ENCODE assay signal across 16 mouse cellular contexts in genomic region chr11:57708174-57709154, GRCm38 (mm10).
DNase-seq lines count a peak whose midpoint lies in the region; ATAC-seq and TF ChIP-seq lines count a peak whose summit lies in the region.
"Had no signal": no experiment of that assay in that cellular context is flagged by ENCODE, and none has a peak within 500 bp of the region (broad histone marks: within the 10 kb centered on the region; RNA-seq: fewer than 3 reads in every experiment).

No protein-coding gene starts in this region.

- H3K27ac ChIP-seq in liver, adult 2 months (replicated peaks; ENCODE audit: insufficient read depth, low read depth, low read length): no peak overlapping the region
- H3K27ac ChIP-seq in liver, embryonic 11.5 days (ENCODE audit: low read depth, low read length): no peak overlapping the region
- peak overlapping the region; percentile 62 for H3K27ac ChIP-seq in embryonic facial prominence, embryonic 13.5 days
- no peak overlapping the region for H3K27ac ChIP-seq in kidney, adult 2 months (ENCODE audit: insufficient read depth, low read depth, low read length)
- peak overlapping the region; percentile 57 for H3K27ac ChIP-seq in olfactory bulb, adult 2 months (ENCODE audit: insufficient read depth, low read depth, low read length)
- H3K27ac ChIP-seq in heart, embryonic 12.5 days (ENCODE audit: poor library complexity, severe bottlenecking): no peak overlapping the region
- H3K27ac ChIP-seq: heart, embryonic 15.5 days; hindbrain, embryonic 15.5 days; midbrain, embryonic 13.5 days had no signal

- intact Hi-C loops in left cerebral cortex, postnatal 10 days (cut with DNase I): no loop called here

- no peak for ATAC-seq in liver, embryonic 11.5 days (replicated peaks; ENCODE audit: low FRiP score)
- ATAC-seq in embryonic facial prominence, embryonic 13.5 days (ENCODE audit: insufficient number of reproducible peaks, insufficient read depth, low FRiP score, low TSS enrichment, low read depth): no peak
- ATAC-seq in heart, embryonic 12.5 days (ENCODE audit: insufficient number of reproducible peaks, low FRiP score): no peak
- ATAC-seq: forebrain, embryonic 14.5 days; lung, postnatal 0 days; midbrain, embryonic 13.5 days had no signal

- TF ChIP-seq CTCF in liver, adult 2 months (IDR thresholded peaks at IDR 0.05; ENCODE audit: low read depth, low read length): no peak
- TF ChIP-seq CTCF in kidney, adult 2 months (conservative IDR thresholded peaks at IDR 0.05; ENCODE audit: insufficient read depth, insufficient read length, low read depth, low read length): no peak
- TF ChIP-seq CTCF in olfactory bulb, adult 2 months (IDR thresholded peaks at IDR 0.05; ENCODE audit: insufficient read depth, low read depth, low read length): no peak

- H3K4me1 ChIP-seq in liver, adult 2 months (ENCODE audit: control insufficient read depth, insufficient read depth, low read length): peaks cover 3% of the 10 kb centered on the region
- H3K4me1 ChIP-seq in liver, embryonic 11.5 days (replicated peaks; ENCODE audit: control insufficient read depth, insufficient read depth, low read length): peaks cover 10% of the 10 kb centered on the region
- H3K4me1 ChIP-seq in embryonic facial prominence, embryonic 13.5 days: peaks cover 16% of the 10 kb centered on the region
- H3K4me1 ChIP-seq in kidney, adult 2 months (ENCODE audit: control insufficient read depth, insufficient read depth, low read length): no peaks in the 10 kb centered on the region
- peaks cover 33% of the 10 kb centered on the region for H3K4me1 ChIP-seq in olfactory bulb, adult 2 months (ENCODE audit: control insufficient read depth, insufficient read depth, low read length)
- 0 out of 2 replicates have a peak, but pooled peaks cover 7% of the 10 kb centered on the region for H3K4me1 ChIP-seq in heart, embryonic 12.5 days (replicated peaks)
- H3K4me1 ChIP-seq: heart, embryonic 15.5 days had no signal

- no peak for TF ChIP-seq POLR2A in liver, adult 2 months (IDR thresholded peaks at IDR 0.05; ENCODE audit: extremely low read depth, insufficient read depth, low read length)
- TF ChIP-seq POLR2A in kidney, adult 2 months (IDR thresholded peaks at IDR 0.05; ENCODE audit: low read depth, low read length): no peak
- no peak for TF ChIP-seq POLR2A in olfactory bulb, adult 2 months (IDR thresholded peaks at IDR 0.05; ENCODE audit: insufficient read depth, low read depth, low read length)

- H3K27me3 ChIP-seq in liver, adult 2 months (ENCODE audit: control insufficient read depth, insufficient read depth, low read length): no peaks in the 10 kb centered on the region
- H3K27me3 ChIP-seq in liver, embryonic 11.5 days (replicated peaks; ENCODE audit: control insufficient read depth, insufficient read depth, low read length): no peaks in the 10 kb centered on the region
- H3K27me3 ChIP-seq in embryonic facial prominence, embryonic 13.5 days: no peaks in the 10 kb centered on the region
- H3K27me3 ChIP-seq in kidney, adult 2 months (replicated peaks; ENCODE audit: control insufficient read depth, insufficient read depth, low read length): no peaks in the 10 kb centered on the region
- H3K27me3 ChIP-seq in heart, embryonic 12.5 days (replicated peaks): no peaks in the 10 kb centered on the region
- H3K27me3 ChIP-seq: heart, embryonic 15.5 days; hindbrain, embryonic 15.5 days; midbrain, embryonic 13.5 days had no signal

- 59% methylated on average over 22 of the region's 22 CpGs for WGBS in liver, adult 2 months
- WGBS in liver, embryonic 11.5 days: 75% methylated on average over 22 of the region's 22 CpGs
- WGBS in embryonic facial prominence, embryonic 13.5 days: 75% methylated on average over 22 of the region's 22 CpGs
- 43% methylated on average over 22 of the region's 22 CpGs for WGBS in kidney, adult 2 months
- 34% methylated on average over 22 of the region's 22 CpGs for WGBS in olfactory bulb, adult 2 months
- WGBS in heart, embryonic 12.5 days: 77% methylated on average over 22 of the region's 22 CpGs

- H3K4me2 ChIP-seq in liver, embryonic 11.5 days: no peak overlapping the region
- H3K4me2 ChIP-seq in embryonic facial prominence, embryonic 13.5 days: no peak overlapping the region
- H3K4me2 ChIP-seq in heart, embryonic 12.5 days: no peak overlapping the region
- H3K4me2 ChIP-seq: heart, embryonic 15.5 days; hindbrain, embryonic 15.5 days; midbrain, embryonic 13.5 days had no signal

- peak; percentile 19 for DNase-seq in liver, adult 2 months (ENCODE audit: extremely low read depth, low read depth, low spot score)
- no peak for DNase-seq in liver, embryonic 11.5 days (ENCODE audit: low spot score)
- peak; percentile 78 for DNase-seq in kidney, adult 2 months
- no peak for DNase-seq in left cerebral cortex, postnatal 10 days (ENCODE audit: extremely low spot score in 1 of 2, low spot score in 2 of 2)
- DNase-seq in MN1 (ENCODE audit: low spot score): no peak
- DNase-seq: cerebellum, postnatal 10 days; gastrocnemius, postnatal 14 days; left cerebral cortex, postnatal 4 days had no signal

- no peak overlapping the region for H3K9ac ChIP-seq in liver, adult 2 months (ENCODE audit: low read depth, low read length)
- H3K9ac ChIP-seq in liver, embryonic 11.5 days (ENCODE audit: low read depth, low read length): no peak overlapping the region
- H3K9ac ChIP-seq in embryonic facial prominence, embryonic 13.5 days: no peak overlapping the region
- no peak overlapping the region for H3K9ac ChIP-seq in heart, embryonic 12.5 days
- H3K9ac ChIP-seq: heart, embryonic 15.5 days; hindbrain, embryonic 15.5 days; midbrain, embryonic 13.5 days had no signal

- H3K9me3 ChIP-seq in liver, embryonic 11.5 days (ENCODE audit: control insufficient read depth, low read length): peaks cover 5% of the 10 kb centered on the region
- H3K9me3 ChIP-seq in embryonic facial prominence, embryonic 13.5 days: peaks cover 3% of the 10 kb centered on the region; the same call in 1 of the 2 replicates
- peaks cover 13% of the 10 kb centered on the region for H3K9me3 ChIP-seq in heart, embryonic 12.5 days (replicated peaks)
- H3K9me3 ChIP-seq: heart, embryonic 15.5 days; hindbrain, embryonic 15.5 days; midbrain, embryonic 13.5 days had no signal

- H3K36me3 ChIP-seq in liver, adult 2 months (ENCODE audit: control insufficient read depth, insufficient read depth, low read length): no peaks in the 10 kb centered on the region
- H3K36me3 ChIP-seq in liver, embryonic 11.5 days (ENCODE audit: control insufficient read depth, insufficient read depth, low read length): no peaks in the 10 kb centered on the region
- peaks cover 14% of the 10 kb centered on the region for H3K36me3 ChIP-seq in embryonic facial prominence, embryonic 13.5 days
- H3K36me3 ChIP-seq in kidney, adult 2 months (ENCODE audit: control insufficient read depth, insufficient read depth, low read length): no peaks in the 10 kb centered on the region
- peaks cover 10% of the 10 kb centered on the region for H3K36me3 ChIP-seq in heart, embryonic 12.5 days
- H3K36me3 ChIP-seq: heart, embryonic 15.5 days; hindbrain, embryonic 15.5 days had no signal

- H3K4me3 ChIP-seq in liver, adult 2 months (ENCODE audit: insufficient read depth, low read depth, low read length): no peak overlapping the region
- H3K4me3 ChIP-seq in liver, embryonic 11.5 days (ENCODE audit: low read depth, low read length): no peak overlapping the region
- H3K4me3 ChIP-seq in embryonic facial prominence, embryonic 13.5 days: no peak overlapping the region
- no peak overlapping the region for H3K4me3 ChIP-seq in kidney, adult 2 months (ENCODE audit: insufficient read depth, low read depth, low read length)
- H3K4me3 ChIP-seq in olfactory bulb, adult 2 months (ENCODE audit: insufficient read depth, low read depth, low read length): no peak overlapping the region
- no peak overlapping the region for H3K4me3 ChIP-seq in heart, embryonic 12.5 days
- H3K4me3 ChIP-seq: heart, embryonic 15.5 days; hindbrain, embryonic 15.5 days; midbrain, embryonic 13.5 days had no signal

- no peaks in the 10 kb centered on the region for H3K79me2 ChIP-seq in liver, adult 2 months (ENCODE audit: control insufficient read depth, insufficient read depth, low read length)

Comparison
In these comparisons a context has a peak if more than half of its experiments do, and no peak if none do; other contexts are left out.
1. DNase-seq: peak in liver, adult 2 months (single experiment) and kidney, adult 2 months (single experiment); none in liver, embryonic 11.5 days (single experiment), left cerebral cortex, postnatal 10 days (0 of 2) and MN1 (single experiment).
2. H3K27ac ChIP-seq: peak in embryonic facial prominence, embryonic 13.5 days (single experiment) and olfactory bulb, adult 2 months (single experiment); none in liver, adult 2 months (single experiment), liver, embryonic 11.5 days (single experiment), kidney, adult 2 months (single experiment) and heart, embryonic 12.5 days (single experiment).